Comparison of ENCODE assay signal across 8 mouse cellular contexts in genomic region chr4:56113701-56114196, GRCm38 (mm10).
DNase-seq lines count a peak whose midpoint lies in the region; TF ChIP-seq lines count a peak whose summit lies in the region.

No protein-coding gene starts in this region.

- H3K4me3 ChIP-seq in left cerebral cortex, adult 2 months, result no peak overlapping the region; the same call in 1 of the 2 replicates

- peak overlapping the region; percentile 75 for H3K27ac ChIP-seq in left cerebral cortex, adult 2 months

- TF ChIP-seq CTCF in left cerebral cortex, adult 2 months (IDR thresholded peaks at IDR 0.05), result no peak

- intact Hi-C loops in gastrocnemius, postnatal 14 days (cut with DNase I; ENCODE audit: low total_unique reads), result no loop called here
- intact Hi-C loops in left cerebral cortex, adult 2 months (cut with DNase I), result no loop called here

- DNase-seq in ZHBTc4 (ENCODE audit: low read depth, low spot score), result peak; percentile 9
- peak; percentile 51 to 67 for DNase-seq in cerebellum, postnatal 10 days
- DNase-seq in gastrocnemius, postnatal 14 days, result peak; percentile 87
- peak; percentile 15 for DNase-seq in induced T-regulatory cell, adult 2 months (ENCODE audit: low read depth)
- DNase-seq in left cerebral cortex, adult 2 months (ENCODE audit: extremely low spot score in 1 of 2, low spot score in 2 of 2), result peak; percentile 27 to 28
- peak; percentile 97 for DNase-seq in lung, postnatal 36 days
- DNase-seq in right cerebral cortex, postnatal 4 days, result peak; percentile 37
- DNase-seq in retina, postnatal 1 day, result no peak
